Mouse (Mus musculus) E14TG2a.4 (cell line): ENCODE data around the gene Map2k6.

Experiments used
- CTCF ChIP-seq: conservative IDR thresholded peaks from 2 replicates; pipeline ENCODE4 v1.5.1; 2014; ENCODE audit warnings: low read length
- NANOG ChIP-seq: IDR thresholded peaks from 2 replicates; pipeline ENCODE4 v1.6.1; 2014; ENCODE audit warnings: borderline replicate concordance, low read length, mixed read lengths

DNA sequence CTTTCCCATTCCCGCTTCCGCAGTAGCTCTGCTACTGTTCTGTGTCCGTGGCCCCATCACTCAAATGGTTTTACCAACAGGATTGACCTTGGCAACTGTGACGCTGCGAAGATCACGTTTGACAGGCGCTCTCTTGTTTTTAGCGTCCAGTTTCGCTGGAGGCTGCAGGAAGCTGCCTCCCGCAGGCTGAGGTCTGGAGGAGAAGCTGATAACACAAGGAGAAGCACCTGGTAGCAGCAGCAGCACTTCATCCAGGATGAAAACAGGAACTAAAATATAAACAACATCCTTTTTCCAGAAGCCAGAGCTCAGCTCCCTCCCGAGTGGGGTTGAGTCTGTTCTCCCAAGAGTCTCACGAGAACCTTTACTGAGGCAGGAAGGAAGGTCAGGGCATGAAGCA lies 164.3 kb downstream of the Map2k6 start:
- TF ChIP-seq CTCF (no peak), NANOG (no peak)
